Mouse (Mus musculus): ENCODE data around the gene Madd.

DNA sequence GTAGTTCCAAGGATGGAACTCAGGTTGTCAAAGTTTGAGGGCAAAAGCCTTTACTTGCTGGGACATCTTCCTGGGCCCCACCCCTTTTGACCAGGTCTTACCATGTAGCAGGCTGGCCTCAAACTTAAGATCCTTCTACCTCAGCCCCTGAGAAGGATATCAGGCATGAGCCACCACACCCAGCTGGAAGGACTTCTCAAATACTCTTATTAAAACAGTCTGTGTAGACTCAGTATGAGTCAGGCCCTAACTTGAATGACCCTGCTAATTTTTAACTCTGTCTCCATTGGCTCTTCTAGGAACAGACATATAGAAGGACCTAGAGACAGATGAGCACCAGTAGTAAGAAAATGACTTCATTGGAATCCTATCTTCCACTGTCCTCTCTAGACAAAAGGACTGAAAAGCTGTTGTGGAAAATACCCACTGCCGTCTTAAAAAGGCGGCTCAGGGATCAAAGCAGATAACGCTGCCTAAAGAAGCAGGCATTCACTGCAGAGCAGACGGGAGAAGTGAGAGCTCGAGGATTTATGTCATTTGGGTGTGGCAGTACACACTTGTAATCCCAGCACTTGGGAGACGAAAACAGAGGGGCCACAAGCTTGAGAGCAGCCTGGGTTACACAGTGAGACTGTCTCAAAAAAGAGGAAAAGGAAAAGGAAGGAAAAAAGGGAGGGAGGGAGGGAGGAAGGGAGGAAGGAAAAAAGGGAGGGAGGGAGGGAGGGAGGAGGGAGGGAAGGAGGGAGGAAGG is 26.5 kb downstream of the Madd start:
- TF ChIP-seq CTCF (IDR thresholded peaks at IDR 0.05; ENCODE audit: insufficient read depth, low read depth, low read length): no peak
- no peak for TF ChIP-seq POLR2A (IDR thresholded peaks at IDR 0.05; ENCODE audit: insufficient read depth, low read depth, low read length)
